Mouse (Mus musculus): ENCODE measurements around the gene Clic3. TPM values are rescaled to one million over a fixed set of nuclear protein-coding genes. Genes with fewer than 3 reads are reported as not detected.
A peak's percentile ranks its signal among the peaks of the same experiment; 100 is the strongest.

Clic3 gene
- polyA plus RNA-seq, 1 experiment from 2014 or later, result 4.3 TPM

GRCm38 (mm10) chr2:25429435-25430180, 27.0 kb upstream of the Clic3 start:
- H3K36me3 ChIP-seq, result peaks cover 4% of the 10 kb centered on the region; the same call in 1 of the 2 replicates
- H3K9ac ChIP-seq, result peak overlapping the region; percentile 88
- peaks cover 38% of the 10 kb centered on the region for H3K4me1 ChIP-seq (replicated peaks)
- peak overlapping the region; percentile 72 for H3K4me3 ChIP-seq
- H3K4me2 ChIP-seq, result peak overlapping the region; percentile 77
- WGBS, result 62% methylated on average over 5 of the region's 5 CpGs
- 0 out of 2 replicates have a peak, but pooled peaks cover 2% of the 10 kb centered on the region for H3K27me3 ChIP-seq
- no peaks in the 10 kb centered on the region for H3K9me3 ChIP-seq
- H3K27ac ChIP-seq (replicated peaks), result peak overlapping the region; percentile 91; the same call in 1 of the 2 replicates
- no peak for ATAC-seq (ENCODE audit: low FRiP score, low read depth)

- ATAC-seq (ENCODE audit: low FRiP score, low read depth), result no peak
- Histone ChIP-seq H3K4me2 (peak overlapping the region; percentile 77), H3K4me3 (peak overlapping the region; percentile 10; the same call in 1 of the 2 replicates), H3K9me3 (no peaks in the 10 kb centered on the region), H3K9ac (no peak overlapping the region), H3K27ac (replicated peaks) (no peak overlapping the region), H3K36me3 (peaks cover 11% of the 10 kb centered on the region), H3K27me3 (no peaks in the 10 kb centered on the region), H3K4me1 (replicated peaks) (peaks cover 38% of the 10 kb centered on the region)
- WGBS, result 41% methylated on average over 17 of the region's 17 CpGs
Observed at GRCm38 (mm10) chr2:25430395-25431233, 26.0 kb upstream of the Clic3 start.

GRCm38 (mm10) chr2:25431308-25431855, 25.3 kb upstream of the Clic3 start:
- Histone ChIP-seq H3K36me3 (peaks cover 18% of the 10 kb centered on the region), H3K27me3 (no peaks in the 10 kb centered on the region), H3K27ac (replicated peaks) (no peak overlapping the region), H3K9me3 (no peaks in the 10 kb centered on the region), H3K4me2 (peak overlapping the region; percentile 77), H3K4me3 (0 out of 2 replicates have a peak overlapping the region, but pooled peaks have one; percentile 10), H3K9ac (no peak overlapping the region), H3K4me1 (replicated peaks) (peaks cover 38% of the 10 kb centered on the region)
- 35% methylated on average over 6 of the region's 6 CpGs for whole genome bisulfite sequencing
- ATAC-seq (ENCODE audit: low FRiP score, low read depth), result no peak

GRCm38 (mm10) chr2:25432326-25433098, 24.1 kb upstream of the Clic3 start:
- H3K27me3 ChIP-seq, result no peaks in the 10 kb centered on the region
- no peak overlapping the region for H3K4me3 ChIP-seq
- H3K9ac ChIP-seq, result no peak overlapping the region
- H3K36me3 ChIP-seq, result peaks cover 29% of the 10 kb centered on the region
- ATAC-seq (ENCODE audit: low FRiP score, low read depth), result no peak
- 78% methylated on average over 11 of the region's 11 CpGs for WGBS
- H3K4me1 ChIP-seq (replicated peaks), result peaks cover 38% of the 10 kb centered on the region
- H3K4me2 ChIP-seq, result no peak overlapping the region
- no peaks in the 10 kb centered on the region for H3K9me3 ChIP-seq
- no peak overlapping the region for H3K27ac ChIP-seq (replicated peaks)

GRCm38 (mm10) chr2:25433101-25433500, 23.5 kb upstream of the Clic3 start:
- H3K27me3 ChIP-seq, result no peaks in the 10 kb centered on the region
- peaks cover 35% of the 10 kb centered on the region for H3K36me3 ChIP-seq
- no peak overlapping the region for H3K4me2 ChIP-seq
- peaks cover 38% of the 10 kb centered on the region for H3K4me1 ChIP-seq (replicated peaks)
- no peak for ATAC-seq (ENCODE audit: low FRiP score, low read depth)
- H3K9ac ChIP-seq, result no peak overlapping the region
- WGBS, result 93% methylated on average over 17 of the region's 17 CpGs
- H3K9me3 ChIP-seq, result no peaks in the 10 kb centered on the region
- H3K27ac ChIP-seq (replicated peaks), result no peak overlapping the region
- H3K4me3 ChIP-seq, result no peak overlapping the region

- Histone ChIP-seq H3K9me3 (no peaks in the 10 kb centered on the region), H3K27me3 (no peaks in the 10 kb centered on the region), H3K4me3 (no peak overlapping the region), H3K27ac (replicated peaks) (no peak overlapping the region), H3K4me2 (no peak overlapping the region), H3K36me3 (peaks cover 46% of the 10 kb centered on the region), H3K4me1 (replicated peaks) (peaks cover 31% of the 10 kb centered on the region), H3K9ac (no peak overlapping the region)
- no peak for ATAC-seq (ENCODE audit: low FRiP score, low read depth)
- 87% methylated on average over 8 of the region's 8 CpGs for WGBS
Observed at GRCm38 (mm10) chr2:25434292-25434691, 22.3 kb upstream of the Clic3 start.

- Histone ChIP-seq H3K36me3 (peaks cover 64% of the 10 kb centered on the region), H3K27me3 (no peaks in the 10 kb centered on the region), H3K4me2 (no peak overlapping the region), H3K9me3 (no peaks in the 10 kb centered on the region), H3K4me3 (no peak overlapping the region), H3K4me1 (replicated peaks) (peaks cover 10% of the 10 kb centered on the region), H3K27ac (replicated peaks) (no peak overlapping the region), H3K9ac (no peak overlapping the region)
- 97% methylated on average over 10 of the region's 10 CpGs for WGBS
- no peak for ATAC-seq (ENCODE audit: low FRiP score, low read depth)
Observed at GRCm38 (mm10) chr2:25436286-25436820, 20.3 kb upstream of the Clic3 start.

GRCm38 (mm10) chr2:25441067-25441466, 15.6 kb upstream of the Clic3 start:
- Histone ChIP-seq H3K4me2 (no peak overlapping the region), H3K4me3 (no peak overlapping the region), H3K36me3 (peaks cover 94% of the 10 kb centered on the region), H3K9me3 (no peaks in the 10 kb centered on the region), H3K4me1 (replicated peaks) (no peaks in the 10 kb centered on the region), H3K27ac (replicated peaks) (no peak overlapping the region), H3K9ac (no peak overlapping the region), H3K27me3 (no peaks in the 10 kb centered on the region)
- WGBS, result 85% methylated on average over 20 of the region's 20 CpGs
- ATAC-seq (ENCODE audit: low FRiP score, low read depth), result no peak

- Histone ChIP-seq H3K9me3 (no peaks in the 10 kb centered on the region), H3K4me2 (no peak overlapping the region)
- WGBS, result 93% methylated on average over 14 of the region's 14 CpGs
Observed at GRCm38 (mm10) chr2:25442682-25443081, 14.0 kb upstream of the Clic3 start.

GRCm38 (mm10) chr2:25450853-25451647, 5.6 kb upstream of the Clic3 start:
- Histone ChIP-seq H3K36me3 (peaks cover 34% of the 10 kb centered on the region), H3K27ac (replicated peaks) (no peak overlapping the region), H3K4me3 (no peak overlapping the region), H3K4me1 (replicated peaks) (no peaks in the 10 kb centered on the region), H3K9ac (no peak overlapping the region), H3K9me3 (no peaks in the 10 kb centered on the region), H3K4me2 (no peak overlapping the region), H3K27me3 (no peaks in the 10 kb centered on the region)
- 91% methylated on average over 8 of the region's 8 CpGs for WGBS
- no peak for ATAC-seq (ENCODE audit: low FRiP score, low read depth)

More at GRCm38 (mm10) chr2:25442682-25443081, 14.0 kb upstream of the Clic3 start:
- H3K4me1 ChIP-seq (replicated peaks), result no peaks in the 10 kb centered on the region
- H3K9ac ChIP-seq, result no peak overlapping the region
- no peak overlapping the region for H3K27ac ChIP-seq (replicated peaks)
- H3K36me3 ChIP-seq, result peaks cover 94% of the 10 kb centered on the region
- H3K27me3 ChIP-seq, result no peaks in the 10 kb centered on the region
- no peak for ATAC-seq (ENCODE audit: low FRiP score, low read depth)
- no peak overlapping the region for H3K4me3 ChIP-seq

GRCm38 (mm10) chr2:25452951-25453350, 3.7 kb upstream of the Clic3 start:
- H3K27me3 ChIP-seq, result no peaks in the 10 kb centered on the region
- 44% methylated on average over 1 of the region's 1 CpGs for WGBS
- no peaks in the 10 kb centered on the region for H3K9me3 ChIP-seq
- no peak overlapping the region for H3K4me2 ChIP-seq
- H3K4me1 ChIP-seq (replicated peaks), result no peaks in the 10 kb centered on the region
- no peak overlapping the region for H3K27ac ChIP-seq (replicated peaks)
- H3K9ac ChIP-seq, result no peak overlapping the region
- peaks cover 16% of the 10 kb centered on the region for H3K36me3 ChIP-seq
- ATAC-seq (ENCODE audit: low FRiP score, low read depth), result no peak
- H3K4me3 ChIP-seq, result no peak overlapping the region
